Mouse (Mus musculus) brain, embryonic 14.5 days (tissue): ENCODE measurements at regions not wholly inside any gene's neighbourhood (a gene's known extent, or its start where the extent isn't known, plus 50 kb on each side); places are given as distances from the start of the nearest gene placed in this dataset.

Experiments
- CTCF ChIP-seq: fragments of 200-500 bp; IDR thresholded peaks from 2 replicates; pipeline ENCODE4 v1.5.1; 2012; ENCODE audit warnings: inconsistent platforms, mild to moderate bottlenecking, moderate library complexity, borderline replicate concordance; ENCODE audit not compliant: insufficient read depth, insufficient read length; ENCODE audit errors: extremely low read depth
- POLR2A ChIP-seq: fragments of 200-500 bp; IDR thresholded peaks from 2 replicates; pipeline ENCODE4 v1.6.1; 2012; ENCODE audit warnings: mild to moderate bottlenecking, inconsistent platforms, borderline replicate concordance; ENCODE audit not compliant: poor library complexity, insufficient read depth, insufficient read length, severe bottlenecking; ENCODE audit errors: extremely low read depth

- TF ChIP-seq POLR2A (no peak), CTCF (no peak)
Measured at GRCm38 (mm10) chr9:32033937-32034336, 82.0 kb upstream of the Arhgap32 start.
